Mouse (Mus musculus) 3134 (cell line): Measurements from ENCODE around the gene Gm9918.
"Not testable (repeated sequence)": the region's sequence is repeated elsewhere in the genome, so short reads cannot be mapped to it uniquely, and the experiment has no call there.

Source experiments
- DNase-seq: peaks from one replicate; pipeline ENCODE4 v3.0.0-alpha.2; 2011; ENCODE audit warnings: low spot score; ENCODE audit not compliant: insufficient read length; ENCODE audit errors: extremely low read depth

Gene Gm9918

GRCm38 (mm10) chr15:102270274-102270960 lies at the start of gene Gm9918:
Gene Gm9918 (plus strand): TSS chr15:102270563.
- no peak for DNase-seq

DNA sequence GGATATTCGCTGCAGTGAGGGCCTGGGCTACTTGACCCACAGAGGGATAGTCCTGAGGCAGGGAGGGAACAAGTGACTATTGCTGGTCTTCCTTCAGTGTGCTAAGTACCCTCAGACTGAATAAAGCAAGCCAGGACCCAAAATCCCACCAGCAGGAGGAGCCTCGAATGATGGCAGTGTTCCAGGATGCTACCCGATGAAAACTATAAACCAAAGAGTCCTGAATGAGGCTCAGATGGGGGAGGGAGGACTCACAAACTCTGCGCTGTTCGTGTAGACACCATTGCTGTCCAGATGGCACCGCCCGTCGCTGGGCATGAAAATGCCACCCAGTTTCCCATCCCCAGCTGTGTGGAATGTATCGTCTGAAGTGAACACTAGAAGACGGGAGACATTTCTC lies 48.0 kb upstream of the Gm9918 start:
- DNase-seq: no peak

- DNase-seq: peak; percentile 50
These were observed 46.0 kb upstream of the Gm9918 start for GRCm38 (mm10) chr15:102224186-102224991.

GRCm38 (mm10) chr15:102224992-102225617 lies 45.3 kb upstream of the Gm9918 start:
- no peak for DNase-seq

- DNase-seq: not testable (repeated sequence)
These were observed 44.7 kb upstream of the Gm9918 start for GRCm38 (mm10) chr15:102225619-102226018.

DNA sequence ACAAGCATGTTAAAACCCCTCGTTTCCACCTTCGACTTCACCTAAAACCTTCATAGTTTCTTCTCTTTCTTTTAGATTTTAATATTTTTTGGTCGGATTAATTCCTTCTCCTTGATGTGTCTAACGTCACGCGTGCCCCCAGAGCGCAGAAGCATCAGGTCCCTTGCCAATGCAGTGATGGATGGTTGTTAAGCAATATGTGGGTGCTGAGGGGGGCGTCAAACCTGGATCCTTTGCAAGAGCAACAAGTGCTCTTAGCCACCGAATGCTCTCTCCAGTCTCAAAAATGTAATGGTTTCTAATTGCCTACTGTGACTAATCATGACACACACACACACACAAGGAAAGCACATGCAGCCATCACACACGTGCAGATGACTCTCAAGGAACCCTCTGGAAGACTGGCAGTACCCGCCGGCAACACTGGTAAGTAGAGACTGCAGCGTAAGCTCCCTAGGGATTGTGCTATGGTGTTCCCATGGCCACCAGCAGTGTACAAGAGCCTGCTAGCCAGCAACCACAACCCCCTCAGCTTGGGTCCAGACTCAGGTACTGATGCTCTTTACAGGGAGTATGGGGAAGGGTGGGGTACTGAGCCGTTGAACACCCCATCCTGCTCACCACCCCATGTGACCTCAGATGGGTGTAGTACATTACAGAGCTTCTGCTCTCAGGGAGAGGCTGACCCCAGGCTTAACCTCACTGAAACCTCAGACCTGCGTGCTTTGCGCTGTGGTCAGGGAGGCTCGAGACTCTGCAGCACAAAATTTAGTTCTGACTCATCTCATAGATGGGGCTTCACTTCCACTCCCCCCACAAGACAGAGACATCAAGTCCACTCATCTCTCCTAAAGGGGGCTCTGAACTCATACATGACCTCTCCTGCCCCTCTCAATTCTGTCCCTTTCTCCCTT lies 39.7 kb upstream of the Gm9918 start:
- peak; percentile 81 for DNase-seq

- DNase-seq: no peak
These were observed 38.6 kb upstream of the Gm9918 start, which contains the start of gene Itgb7 for GRCm38 (mm10) chr15:102231748-102232147. Gene Itgb7 (minus strand): TSS chr15:102231944.

- DNase-seq: no peak
These were observed 37.6 kb upstream of the Gm9918 start for GRCm38 (mm10) chr15:102232764-102233163.

DNA sequence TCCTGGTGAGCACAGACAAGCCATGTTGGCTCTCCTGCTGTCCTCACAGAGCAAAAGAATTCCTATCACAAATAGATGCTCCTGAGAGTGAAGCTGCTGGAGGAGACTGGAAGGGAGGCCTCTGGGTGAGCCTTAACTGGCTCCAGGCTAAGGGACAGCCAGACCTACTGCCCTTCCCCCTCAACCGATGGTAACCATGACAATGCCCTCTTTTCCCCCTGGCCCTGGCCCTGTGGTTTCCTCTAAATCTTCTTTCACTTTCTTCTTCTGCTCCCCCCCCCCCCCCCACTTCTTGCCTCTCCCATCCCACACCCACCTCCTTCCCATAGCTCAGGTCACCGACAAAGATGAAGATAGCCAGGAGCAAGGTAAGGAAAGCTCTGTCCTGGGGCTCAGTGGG lies 36.5 kb upstream of the Gm9918 start:
- DNase-seq: no peak

DNA sequence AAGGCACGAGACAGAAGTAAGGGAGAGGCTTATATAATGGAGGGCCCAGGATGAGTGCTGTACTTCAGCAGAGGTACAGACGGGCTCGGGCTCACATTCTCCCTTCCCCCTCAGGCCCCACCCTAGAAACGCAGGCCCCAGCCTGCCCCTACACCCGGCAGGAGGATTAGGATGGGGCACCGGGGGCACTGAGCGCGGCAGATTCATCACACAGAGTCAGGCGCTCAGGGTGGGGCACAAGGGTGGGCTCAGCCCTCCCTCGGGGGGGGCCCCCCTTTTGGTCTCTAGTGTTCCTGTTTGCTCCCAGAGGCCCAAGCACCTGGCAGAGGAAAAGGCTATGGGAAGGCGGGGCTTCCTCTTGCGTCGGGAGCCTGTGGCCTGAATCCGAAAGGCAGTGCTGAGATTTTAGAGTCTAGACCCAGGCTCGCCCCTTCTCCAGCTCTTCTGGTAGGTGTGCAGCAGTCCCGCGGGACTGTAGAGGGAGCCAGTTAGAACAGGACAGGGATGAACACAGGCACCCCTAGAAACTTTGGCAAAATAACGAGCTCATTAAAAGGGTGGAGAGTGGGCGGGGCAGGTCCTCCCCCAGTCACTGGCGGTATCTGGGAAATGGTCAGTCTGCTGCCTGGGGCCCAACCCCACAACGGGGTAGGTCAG lies 34.9 kb upstream of the Gm9918 start:
- DNase-seq: no peak

- DNase-seq: no peak
These were observed 31.7 kb upstream of the Gm9918 start for GRCm38 (mm10) chr15:102238543-102239259.

- peak; percentile 51 for DNase-seq
These were observed 31.1 kb upstream of the Gm9918 start for GRCm38 (mm10) chr15:102239260-102239590.

- DNase-seq: no peak
These were observed 30.5 kb upstream of the Gm9918 start for GRCm38 (mm10) chr15:102239851-102240250.

DNA sequence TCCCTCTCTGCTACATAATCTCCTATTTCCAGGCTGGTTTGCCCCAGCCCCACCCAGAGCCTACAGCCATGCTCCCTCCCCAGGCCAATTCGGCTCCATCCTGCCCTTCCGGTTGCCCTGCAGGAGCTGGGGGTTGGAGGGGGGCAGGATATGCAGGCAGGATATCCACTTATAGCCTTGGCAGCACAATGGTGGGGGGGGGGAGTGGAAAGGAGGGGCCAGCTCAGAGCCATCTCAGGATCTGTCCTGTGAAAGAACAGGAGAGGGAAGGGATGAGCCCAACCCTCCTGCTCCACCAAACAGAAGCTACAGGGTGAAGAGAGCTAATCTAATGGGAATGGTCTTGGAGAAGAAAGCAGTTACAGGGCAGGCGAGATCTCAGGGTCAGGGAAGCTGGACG lies 29.8 kb upstream of the Gm9918 start:
- no peak for DNase-seq

- no peak for DNase-seq
These were observed 27.7 kb upstream of the Gm9918 start for GRCm38 (mm10) chr15:102242404-102243228.

- peak; percentile 86 for DNase-seq
These were observed 26.9 kb upstream of the Gm9918 start for GRCm38 (mm10) chr15:102243229-102244190.
